Mouse (Mus musculus): ENCODE measurements around the gene Taar4. TPM values are rescaled to one million over a fixed set of nuclear protein-coding genes. Genes with fewer than 3 reads are reported as not detected.

Gene Taar4
- total and polyA plus RNA-seq, 3 experiments = not detected

DNA sequence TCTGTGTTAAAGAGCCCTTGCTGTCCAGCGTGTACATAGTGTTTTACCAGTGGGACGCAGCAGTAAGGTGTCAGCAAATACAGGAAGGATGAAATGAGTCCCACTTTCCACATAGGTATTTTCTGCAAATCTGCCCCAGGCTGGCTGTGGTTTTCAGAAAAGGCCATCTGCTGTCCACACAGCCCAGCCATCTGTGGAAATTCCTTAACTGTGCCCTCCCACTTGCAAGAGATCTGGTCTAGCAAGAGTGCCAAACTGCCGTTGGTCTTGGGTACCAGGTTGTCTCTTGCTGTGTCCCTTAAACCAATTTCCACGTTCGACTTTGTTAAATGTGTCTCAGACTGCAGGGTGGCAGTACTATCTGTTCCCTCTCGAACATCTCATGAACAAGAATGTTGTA is 8.6 kb upstream of the Taar4 start:
- H3K4me1 ChIP-seq (ENCODE audit: control insufficient read depth in 1 of 2, insufficient read depth in 2 of 2, low read length in 2 of 2) = no peaks in the 10 kb centered on the region
- TF ChIP-seq POLR2AphosphoS2 (IDR thresholded peaks at IDR 0.05; ENCODE audit: low read length) (no peak), JUND (IDR thresholded peaks at IDR 0.05; ENCODE audit: low read depth, low read length) (no peak), E2F4 (IDR thresholded peaks at IDR 0.05; ENCODE audit: borderline replicate concordance, low read depth, low read length) (no peak), ZC3H11A (IDR thresholded peaks at IDR 0.05; ENCODE audit: low read depth, low read length) (no peak), ZKSCAN1 (IDR thresholded peaks at IDR 0.05; ENCODE audit: low read depth, low read length) (no peak), GABPA (IDR thresholded peaks at IDR 0.05; ENCODE audit: low read depth, low read length) (no peak)
- no peak overlapping the region for H3K9ac ChIP-seq (ENCODE audit: control insufficient read depth, low read depth, low read length, poor library complexity, severe bottlenecking)
- H3K27me3 ChIP-seq (ENCODE audit: control insufficient read depth in 1 of 2, insufficient read depth in 2 of 2, low read length in 2 of 2) = peaks cover 1 to 3% of the 10 kb centered on the region in 2 experiments; a peak in 2 of 4 replicates
- DNase-seq (ENCODE audit: low read depth, low spot score) = no peak
- no peak overlapping the region for H3K4me3 ChIP-seq (ENCODE audit: control insufficient read depth in 1 of 2, insufficient read depth in 1 of 2, low read depth in 2 of 2, low read length in 2 of 2)
- no peaks in the 10 kb centered on the region for H3K9me3 ChIP-seq (replicated peaks; ENCODE audit: insufficient read depth, low read length)
- no peaks in the 10 kb centered on the region for H3K79me2 ChIP-seq (ENCODE audit: control insufficient read depth, insufficient read depth, low read length, poor library complexity)
- no peak overlapping the region for H3K27ac ChIP-seq (ENCODE audit: control insufficient read depth, low read depth, low read length)
- no peaks in the 10 kb centered on the region for H3K36me3 ChIP-seq (ENCODE audit: control insufficient read depth in 1 of 2, insufficient read depth in 2 of 2, low read length in 2 of 2)

GRCm38 (mm10) chr10:23959071-23959470 is 1.2 kb upstream of the Taar4 start:
- H3K79me2 ChIP-seq (ENCODE audit: control insufficient read depth, insufficient read depth, low read length, poor library complexity) = no peaks in the 10 kb centered on the region
- no peak overlapping the region for H3K4me3 ChIP-seq (ENCODE audit: control insufficient read depth in 1 of 2, insufficient read depth in 1 of 2, low read depth in 2 of 2, low read length in 2 of 2)
- TF ChIP-seq POLR2AphosphoS2 (IDR thresholded peaks at IDR 0.05; ENCODE audit: low read length) (no peak), ZNF384 (IDR thresholded peaks at IDR 0.05; ENCODE audit: low read depth, low read length) (no peak), CTCF (IDR thresholded peaks at IDR 0.05 in 2 of 3, conservative IDR thresholded peaks at IDR 0.05 in 1 of 3; ENCODE audit: control insufficient read depth in 1 of 3, insufficient read depth in 1 of 3, low read depth in 2 of 3, low read length in 3 of 3, poor library complexity in 1 of 3, severe bottlenecking in 1 of 3) (no peak), RAD21 (IDR thresholded peaks at IDR 0.05; ENCODE audit: low read depth, low read length) (no peak), MAFK (IDR thresholded peaks at IDR 0.05; ENCODE audit: borderline replicate concordance, low read depth, low read length) (no peak), E2F4 (IDR thresholded peaks at IDR 0.05; ENCODE audit: borderline replicate concordance, low read depth, low read length) (no peak), ELF1 (IDR thresholded peaks at IDR 0.05; ENCODE audit: low read depth, low read length) (no peak), ZC3H11A (IDR thresholded peaks at IDR 0.05; ENCODE audit: low read depth, low read length) (no peak), TAL1 (IDR thresholded peaks at IDR 0.05; ENCODE audit: low read length) (no peak), RCOR1 (IDR thresholded peaks at IDR 0.05; ENCODE audit: low read depth, low read length) (no peak), CHD2 (IDR thresholded peaks at IDR 0.05; ENCODE audit: low read length) (no peak), SIN3A (IDR thresholded peaks at IDR 0.05; ENCODE audit: low read length) (no peak), MXI1 (IDR thresholded peaks at IDR 0.05; ENCODE audit: low read depth, low read length) (no peak), HCFC1 (IDR thresholded peaks at IDR 0.05; ENCODE audit: low read depth, low read length) (no peak)
- DNase-seq (ENCODE audit: low read depth, low spot score) = no peak
- peaks cover 0 to 1% of the 10 kb centered on the region in 2 experiments; a peak in 2 of 4 replicates for H3K27me3 ChIP-seq (ENCODE audit: control insufficient read depth in 1 of 2, insufficient read depth in 2 of 2, low read length in 2 of 2)
- no peaks in the 10 kb centered on the region for H3K4me1 ChIP-seq (ENCODE audit: control insufficient read depth in 1 of 2, insufficient read depth in 2 of 2, low read length in 2 of 2)
- no peaks in the 10 kb centered on the region for H3K9me3 ChIP-seq (replicated peaks; ENCODE audit: insufficient read depth, low read length)
- no peak overlapping the region for H3K9ac ChIP-seq (ENCODE audit: control insufficient read depth, low read depth, low read length, poor library complexity, severe bottlenecking)
- no peaks in the 10 kb centered on the region for H3K36me3 ChIP-seq (ENCODE audit: control insufficient read depth in 1 of 2, insufficient read depth in 2 of 2, low read length in 2 of 2)
- H3K27ac ChIP-seq (ENCODE audit: control insufficient read depth, low read depth, low read length) = no peak overlapping the region
